Mouse (Mus musculus) liver, embryonic 13.5 days (tissue): ENCODE data around the gene Bmper. TPM values are rescaled to one million over a fixed set of nuclear protein-coding genes. Genes with fewer than 3 reads are reported as not detected.

Source experiments
- ATAC-seq: fragments of 200-750 bp; cut with Nextera tagmentation; 2 replicates; pipeline ENCODE4 v1.8.0; 2017; ENCODE audit warnings: low read depth, mild to moderate bottlenecking, moderate number of reproducible peaks, moderate library complexity
- DNase-seq: peaks from one replicate; pipeline ENCODE4 v3.0.0; 2022
- H3K27ac ChIP-seq: fragments of 300-500 bp; sonication (generic); 2 replicates; pipeline ENCODE4 v1.5.1; 2015; ENCODE audit warnings: moderate library complexity, mild to moderate bottlenecking, inconsistent platforms
- H3K27me3 ChIP-seq: fragments of 300-500 bp; sonication (generic); 2 replicates; pipeline ENCODE4 v1.6.1; 2015; ENCODE audit warnings: mild to moderate bottlenecking, inconsistent platforms
- H3K36me3 ChIP-seq: fragments of 300-500 bp; sonication (generic); 2 replicates; pipeline ENCODE4 v1.6.1; 2015; ENCODE audit warnings: mild to moderate bottlenecking, inconsistent platforms
- H3K4me1 ChIP-seq: fragments of 300-500 bp; sonication (generic); replicated peaks from 2 replicates; pipeline ENCODE4 v1.6.1; 2015; ENCODE audit warnings: inconsistent platforms
- H3K4me2 ChIP-seq: fragments of 300-500 bp; sonication (generic); 2 replicates; pipeline ENCODE4 v1.6.1; 2015; ENCODE audit warnings: inconsistent platforms, mild to moderate bottlenecking, moderate library complexity
- H3K4me3 ChIP-seq: fragments of 300-500 bp; sonication (generic); replicated peaks from 2 replicates; pipeline ENCODE4 v1.5.1; 2015; ENCODE audit warnings: mild to moderate bottlenecking, inconsistent platforms
- H3K9ac ChIP-seq: fragments of 300-500 bp; sonication (generic); 2 replicates; pipeline ENCODE4 v1.6.1; 2015; ENCODE audit warnings: mild to moderate bottlenecking, inconsistent platforms
- H3K9me3 ChIP-seq: fragments of 300-500 bp; sonication (generic); replicated peaks from 2 replicates; pipeline ENCODE4 v1.6.1; 2016; ENCODE audit warnings: inconsistent platforms
- WGBS: fragments of 180-500 bp; shearing (Covaris S2); methylation state at CpG from one replicate; pipeline ENCODE4 v1.1.7; 2015; ENCODE audit not compliant: insufficient replicate concordance; 5-methylcytosine and 5-hydroxymethylcytosine counted together
- polyA plus RNA-seq: library from polyadenylated mRNA; unstranded; fragments of >200 nt; fragmentation: Nextera tagmentation; extraction: Ambion mirVana; gene quantifications from 2 replicates; pipeline ENCODE4 v1.2.1, GENCODE M21; 2015

Gene Bmper
- polyA plus RNA-seq, 1 experiment from 2014 or later = 0.28 TPM

DNA sequence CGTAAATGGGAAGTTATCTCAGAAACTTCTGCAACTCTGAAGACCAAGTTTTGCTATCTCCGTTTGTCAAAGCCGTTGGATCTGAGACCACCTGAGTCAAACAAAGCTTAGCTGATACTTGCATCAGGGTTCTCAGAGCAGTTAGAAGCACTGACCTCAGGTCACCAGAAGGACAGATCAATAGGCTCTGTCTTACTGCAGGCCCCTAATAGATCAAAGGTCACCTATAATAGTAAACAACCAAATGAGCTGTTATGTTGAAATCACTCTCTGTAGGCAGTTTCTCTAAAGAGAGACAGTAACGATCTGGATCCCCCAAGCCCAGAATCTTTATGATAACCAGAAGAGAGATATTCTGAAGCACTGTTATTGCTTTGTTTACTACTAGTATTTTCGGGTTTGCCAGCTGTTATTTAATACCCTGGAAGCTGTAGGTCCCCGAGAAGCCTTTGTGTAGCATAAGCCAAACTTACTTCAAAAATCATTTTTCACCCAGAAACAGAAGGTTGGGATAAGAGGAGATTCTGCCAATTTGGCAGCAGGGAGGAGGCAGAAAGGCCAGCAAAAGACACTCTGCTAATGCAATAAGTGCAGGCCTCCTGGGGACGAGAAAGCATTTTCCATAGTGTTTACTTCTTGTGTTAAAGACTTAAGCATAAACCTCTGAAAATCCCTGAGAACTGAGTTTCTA lies 224.5 kb downstream of the Bmper start:
- peak; percentile 60 for ATAC-seq
- 55% methylated on average over 7 of the region's 7 CpGs for WGBS
- no peaks in the 10 kb centered on the region for H3K4me1 ChIP-seq

DNA sequence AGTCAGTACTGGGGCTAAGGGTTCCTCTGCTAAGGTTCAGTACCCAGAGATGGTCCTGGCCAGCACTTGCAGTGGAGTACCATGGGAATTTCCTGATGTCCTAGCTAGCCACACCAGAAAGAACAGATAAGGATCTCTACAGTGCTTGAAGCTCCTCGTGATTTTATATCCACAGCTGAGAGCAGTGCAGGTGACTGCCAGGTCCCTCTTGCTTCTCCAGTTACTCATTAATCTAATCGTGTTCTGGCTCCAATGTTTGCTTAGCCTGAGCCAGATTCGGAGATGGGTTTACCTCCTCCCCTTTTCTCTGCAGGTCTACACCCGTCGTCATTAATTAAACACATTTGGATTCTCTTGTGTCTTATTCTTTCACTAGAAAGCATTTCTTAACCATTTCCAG lies 230.4 kb downstream of the Bmper start:
- DNase-seq (no peak), ATAC-seq (peak; percentile 76)
- Histone ChIP-seq H3K4me1 (no peaks in the 10 kb centered on the region), H3K4me3 (no peak overlapping the region), H3K4me2 (no peak overlapping the region), H3K9me3 (no peaks in the 10 kb centered on the region), H3K27me3 (no peaks in the 10 kb centered on the region), H3K9ac (no peak overlapping the region), H3K27ac (no peak overlapping the region), H3K36me3 (no peaks in the 10 kb centered on the region)
- 42% methylated on average over 5 of the region's 5 CpGs for WGBS

More for the DNA sequence above, 224.5 kb downstream of the Bmper start:
- H3K27me3 ChIP-seq = no peaks in the 10 kb centered on the region
- H3K27ac ChIP-seq = peak overlapping the region; percentile 15; the same call in 1 of the 2 replicates
- H3K4me3 ChIP-seq = no peak overlapping the region
- H3K9ac ChIP-seq = no peak overlapping the region
- H3K9me3 ChIP-seq = no peaks in the 10 kb centered on the region
- DNase-seq = no peak
- no peaks in the 10 kb centered on the region for H3K36me3 ChIP-seq
- no peak overlapping the region for H3K4me2 ChIP-seq

DNA sequence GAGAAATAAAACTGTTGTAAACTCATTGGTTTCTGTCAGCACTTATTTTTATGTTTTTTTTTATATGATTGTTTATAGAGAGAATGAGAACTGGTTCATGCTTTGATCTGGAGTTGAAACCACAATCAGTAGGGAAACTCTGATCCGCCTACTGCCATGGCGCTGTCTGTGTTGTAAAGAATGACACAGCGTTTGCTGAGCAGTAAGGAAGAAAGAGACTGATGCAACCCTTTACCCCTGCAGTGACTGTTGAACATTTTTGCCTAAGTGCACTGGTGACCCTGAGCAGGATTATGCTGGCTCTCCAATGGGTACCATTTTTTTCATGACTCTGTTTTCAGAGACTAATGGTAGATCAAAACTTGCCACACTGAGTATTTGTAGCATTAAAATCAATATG lies 234.3 kb downstream of the Bmper start:
- H3K9ac ChIP-seq = no peak overlapping the region
- ATAC-seq = no peak
- H3K4me2 ChIP-seq = no peak overlapping the region
- WGBS = 29% methylated on average over 3 of the region's 3 CpGs
- no peak overlapping the region for H3K4me3 ChIP-seq
- no peaks in the 10 kb centered on the region for H3K36me3 ChIP-seq
- no peak overlapping the region for H3K27ac ChIP-seq
- no peaks in the 10 kb centered on the region for H3K9me3 ChIP-seq
- DNase-seq = no peak
- H3K27me3 ChIP-seq = no peaks in the 10 kb centered on the region
- no peaks in the 10 kb centered on the region for H3K4me1 ChIP-seq

DNA sequence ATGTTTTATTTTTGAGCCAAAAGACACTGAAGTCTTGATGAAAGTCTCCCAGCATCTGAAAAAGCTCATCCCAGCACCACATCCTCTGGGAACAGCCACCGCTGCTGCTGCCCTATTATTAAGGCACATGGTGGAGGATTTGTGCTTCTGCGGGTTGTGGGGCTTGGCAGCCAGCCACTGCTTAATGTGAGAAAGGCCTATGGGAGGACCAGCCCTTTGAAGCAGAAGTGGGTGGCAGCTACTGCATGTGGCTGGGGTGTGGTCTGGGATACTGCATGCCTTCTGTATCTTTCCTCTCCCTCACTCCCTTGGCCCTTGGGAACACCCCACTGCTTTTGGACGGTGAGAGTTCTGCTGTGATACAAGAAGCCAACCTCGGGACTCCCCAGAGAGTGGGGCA lies 237.8 kb downstream of the Bmper start:
- no peak for DNase-seq
- H3K4me3 ChIP-seq = no peak overlapping the region
- H3K9ac ChIP-seq = no peak overlapping the region
- no peaks in the 10 kb centered on the region for H3K36me3 ChIP-seq
- ATAC-seq = no peak
- WGBS = 60% methylated on average over 4 of the region's 4 CpGs
- H3K4me1 ChIP-seq = no peaks in the 10 kb centered on the region
- no peak overlapping the region for H3K27ac ChIP-seq
- H3K9me3 ChIP-seq = no peaks in the 10 kb centered on the region
- no peaks in the 10 kb centered on the region for H3K27me3 ChIP-seq
- H3K4me2 ChIP-seq = no peak overlapping the region

DNA sequence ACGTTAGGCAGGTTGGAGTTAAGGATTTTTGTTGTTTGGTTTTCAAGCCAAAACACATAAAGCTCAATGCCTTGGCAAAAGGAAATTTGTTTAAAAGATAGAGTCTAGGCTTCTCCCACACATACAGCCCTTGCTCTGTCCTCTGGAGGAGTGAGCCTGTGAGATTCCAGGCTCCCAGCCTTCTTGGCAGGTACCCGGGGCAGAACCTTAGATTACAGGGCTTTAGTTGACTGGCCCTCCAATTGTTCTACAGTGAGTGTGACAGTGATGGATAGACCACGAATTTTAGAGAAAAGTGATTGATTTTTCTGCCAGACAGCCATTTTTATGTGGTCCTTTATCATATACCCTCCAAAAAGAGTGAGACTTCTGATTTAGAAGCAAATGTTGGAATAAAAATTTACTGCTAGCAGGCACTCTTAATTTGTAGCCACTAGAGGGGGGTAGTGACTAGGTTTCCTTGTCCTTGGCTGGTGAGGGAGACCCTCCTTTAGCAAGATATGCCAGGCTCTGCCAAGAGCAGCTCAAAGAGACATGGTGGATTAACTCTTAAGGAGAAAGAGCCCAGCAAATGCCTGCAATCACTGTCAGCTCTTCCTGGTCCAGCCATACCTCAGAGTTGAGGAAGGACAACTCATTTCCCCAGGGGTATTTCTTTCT lies 240.2 kb downstream of the Bmper start:
- no peak overlapping the region for H3K9ac ChIP-seq
- H3K4me2 ChIP-seq = no peak overlapping the region
- H3K9me3 ChIP-seq = no peaks in the 10 kb centered on the region
- H3K27ac ChIP-seq = no peak overlapping the region
- no peaks in the 10 kb centered on the region for H3K36me3 ChIP-seq
- WGBS = 23% methylated on average over 3 of the region's 3 CpGs
- no peaks in the 10 kb centered on the region for H3K4me1 ChIP-seq
- no peak for DNase-seq
- H3K27me3 ChIP-seq = no peaks in the 10 kb centered on the region
- no peak overlapping the region for H3K4me3 ChIP-seq
- ATAC-seq = no peak

DNA sequence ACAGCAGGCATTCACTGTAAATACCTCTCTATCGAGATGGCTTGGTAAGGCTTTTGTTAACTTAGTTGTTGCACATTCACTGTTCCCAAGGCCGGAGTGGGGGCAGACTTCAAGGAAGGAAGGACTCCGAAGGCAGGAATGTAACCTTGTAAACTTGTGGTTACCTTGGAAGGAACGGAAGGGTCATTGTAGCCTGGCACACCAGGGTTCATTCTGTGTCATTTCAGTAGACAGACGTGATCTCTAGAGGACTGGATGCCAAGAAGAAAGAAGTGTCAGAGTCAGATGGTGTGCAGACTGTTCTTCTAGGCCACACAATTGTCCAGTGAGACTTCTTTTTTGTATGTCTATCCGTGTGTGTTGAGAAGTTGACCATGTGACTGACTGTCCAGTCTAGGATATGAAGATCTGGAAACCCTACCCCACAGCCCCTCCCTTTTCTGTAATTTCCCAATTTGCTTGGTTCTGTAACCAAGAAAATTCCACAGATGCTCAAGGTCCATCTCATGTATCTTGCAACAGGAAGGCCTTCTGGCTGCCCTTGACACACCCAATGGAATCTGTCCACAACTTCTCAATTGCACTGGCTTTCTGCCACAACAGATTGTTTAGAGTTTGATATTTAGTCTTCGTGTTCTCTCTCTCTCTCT lies 242.2 kb downstream of the Bmper start:
- no peak overlapping the region for H3K9ac ChIP-seq
- 54% methylated on average over 7 of the region's 7 CpGs for WGBS
- no peak for ATAC-seq
- no peak overlapping the region for H3K4me3 ChIP-seq
- no peak for DNase-seq
- no peaks in the 10 kb centered on the region for H3K9me3 ChIP-seq
- no peaks in the 10 kb centered on the region for H3K4me1 ChIP-seq
- H3K27ac ChIP-seq = no peak overlapping the region
- H3K4me2 ChIP-seq = no peak overlapping the region
- H3K27me3 ChIP-seq = no peaks in the 10 kb centered on the region
- H3K36me3 ChIP-seq = no peaks in the 10 kb centered on the region

DNA sequence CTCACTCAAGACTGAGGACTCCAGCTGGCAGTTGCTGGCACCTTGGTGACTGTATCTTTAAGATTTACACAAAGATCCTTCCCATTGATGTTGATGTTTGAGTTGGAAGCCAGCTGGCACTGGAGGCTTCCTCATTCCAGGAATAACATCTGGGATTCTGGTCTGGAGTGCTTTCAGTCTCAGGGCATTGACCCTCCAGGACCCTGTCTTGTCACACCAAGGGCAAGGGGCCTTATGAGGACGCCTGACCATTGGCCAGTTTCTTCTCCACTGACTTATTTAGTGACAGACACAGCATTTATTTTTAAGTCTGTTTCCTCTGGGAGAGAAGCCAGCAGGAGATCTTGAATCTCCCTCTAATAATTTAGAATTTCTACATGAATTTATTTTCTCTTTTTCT lies 247.0 kb downstream of the Bmper start:
- H3K4me2 ChIP-seq = no peak overlapping the region

DNA sequence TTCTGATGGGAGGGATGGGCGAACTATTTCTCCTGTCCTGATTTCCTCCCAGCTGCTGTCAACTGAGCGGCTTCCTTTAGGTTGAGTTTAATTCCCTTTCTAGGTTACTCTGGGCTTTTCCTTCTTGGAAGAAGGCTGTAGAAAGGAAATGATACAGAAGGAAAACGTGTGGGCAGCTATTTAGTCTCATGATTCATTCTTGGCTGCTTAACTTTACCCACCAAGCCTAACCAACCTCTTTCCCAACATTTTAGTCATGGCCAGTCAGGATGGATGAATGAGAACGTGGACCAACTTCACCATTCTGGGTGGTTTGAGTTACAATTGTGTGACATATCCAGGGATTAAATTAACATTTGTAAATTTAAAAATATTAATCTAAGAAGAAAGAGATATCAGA lies 263.0 kb downstream of the Bmper start:
- Histone ChIP-seq H3K4me3 (no peak overlapping the region), H3K9ac (no peak overlapping the region), H3K36me3 (no peaks in the 10 kb centered on the region), H3K4me1 (no peaks in the 10 kb centered on the region), H3K9me3 (no peaks in the 10 kb centered on the region), H3K4me2 (no peak overlapping the region), H3K27me3 (no peaks in the 10 kb centered on the region), H3K27ac (no peak overlapping the region)
- ATAC-seq = no peak
- WGBS = 40% methylated on average over 4 of the region's 4 CpGs
- no peak for DNase-seq

More for the DNA sequence above, 247.0 kb downstream of the Bmper start:
- Histone ChIP-seq H3K4me3 (no peak overlapping the region), H3K4me1 (no peaks in the 10 kb centered on the region), H3K36me3 (no peaks in the 10 kb centered on the region), H3K27ac (no peak overlapping the region), H3K27me3 (no peaks in the 10 kb centered on the region), H3K9ac (no peak overlapping the region), H3K9me3 (no peaks in the 10 kb centered on the region)
- no peak for ATAC-seq
- 23% methylated on average over 1 of the region's 1 CpGs for WGBS
- no peak for DNase-seq

DNA sequence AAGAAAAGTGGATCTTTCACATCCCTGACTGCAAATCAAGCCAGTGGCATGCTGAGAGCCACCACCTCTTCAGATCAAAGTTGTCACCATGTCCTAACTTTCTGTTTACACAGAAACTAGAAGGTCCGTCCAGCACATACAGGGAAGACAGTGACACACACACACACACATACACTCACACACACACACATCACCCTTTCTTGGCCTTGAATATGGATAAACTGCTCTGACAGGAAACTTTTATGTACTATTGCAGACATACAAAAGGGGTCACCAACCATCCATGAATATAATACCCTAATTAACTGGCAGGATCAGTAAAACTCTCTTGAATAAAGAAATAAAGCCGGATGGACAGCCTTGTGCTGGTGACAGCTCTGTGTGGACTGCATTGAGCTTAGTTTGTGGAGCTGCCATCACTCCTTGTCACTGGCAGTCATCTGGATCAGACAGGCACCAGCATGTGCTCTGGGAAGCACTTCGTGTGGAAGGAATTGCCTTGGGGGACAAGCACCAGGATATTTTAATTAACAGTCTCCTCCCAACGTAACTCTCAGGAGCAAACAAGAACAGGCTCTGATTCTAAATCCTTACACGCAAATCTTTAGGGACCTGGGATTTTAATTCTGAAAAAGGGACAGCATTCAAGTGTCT lies 264.0 kb downstream of the Bmper start:
- H3K4me1 ChIP-seq = no peaks in the 10 kb centered on the region
- no peak overlapping the region for H3K4me2 ChIP-seq
- H3K27ac ChIP-seq = no peak overlapping the region
- no peaks in the 10 kb centered on the region for H3K27me3 ChIP-seq
- WGBS = 54% methylated on average over 5 of the region's 5 CpGs
- ATAC-seq = no peak
- no peak for DNase-seq
- H3K4me3 ChIP-seq = no peak overlapping the region
- H3K9ac ChIP-seq = no peak overlapping the region
- no peaks in the 10 kb centered on the region for H3K36me3 ChIP-seq
- no peaks in the 10 kb centered on the region for H3K9me3 ChIP-seq

DNA sequence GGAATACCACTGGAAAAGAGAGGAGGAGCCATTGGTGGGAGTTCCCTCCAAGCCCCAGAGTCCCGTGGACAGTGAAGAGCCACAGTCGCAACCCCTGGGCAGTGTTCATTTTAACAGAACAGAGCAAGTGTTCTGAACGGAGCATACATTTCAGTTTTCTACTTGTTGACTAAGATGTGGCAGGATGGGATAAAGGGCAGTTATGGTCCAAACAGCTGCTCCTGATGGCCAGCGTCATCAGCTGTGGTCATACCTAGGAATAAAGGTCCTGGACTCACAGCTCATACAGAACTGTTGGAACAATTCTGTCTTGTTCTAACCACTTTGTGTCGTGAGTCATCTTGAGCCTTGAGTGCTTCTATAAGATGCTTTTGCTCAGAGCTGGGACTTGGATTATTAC lies 265.4 kb downstream of the Bmper start:
- DNase-seq (no peak), ATAC-seq (no peak)
- Histone ChIP-seq H3K4me2 (no peak overlapping the region), H3K36me3 (no peaks in the 10 kb centered on the region), H3K4me1 (no peaks in the 10 kb centered on the region), H3K9ac (no peak overlapping the region), H3K9me3 (no peaks in the 10 kb centered on the region), H3K27ac (no peak overlapping the region), H3K27me3 (no peaks in the 10 kb centered on the region), H3K4me3 (no peak overlapping the region)
- 69% methylated on average over 5 of the region's 5 CpGs for WGBS

DNA sequence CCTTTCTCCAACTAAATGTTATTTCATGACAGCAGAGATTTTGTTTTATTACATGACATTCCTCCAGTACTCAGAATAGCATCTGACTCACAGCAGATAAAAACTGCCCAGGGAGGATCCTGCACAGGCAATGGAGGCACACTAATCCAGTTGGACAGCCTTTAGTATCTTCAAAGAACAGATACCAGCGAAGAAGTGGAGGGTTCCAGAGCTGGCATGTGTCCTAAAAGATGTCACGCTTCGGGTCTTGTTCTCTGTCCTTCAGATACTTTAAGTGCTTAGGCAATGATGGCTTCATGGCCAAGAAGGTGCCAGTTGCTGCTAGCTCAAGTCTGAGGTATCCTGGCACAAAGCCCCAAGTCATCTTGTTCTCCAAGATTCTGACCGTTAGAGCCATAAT lies 272.5 kb downstream of the Bmper start:
- Histone ChIP-seq H3K9me3 (no peaks in the 10 kb centered on the region), H3K4me3 (no peak overlapping the region), H3K4me2 (no peak overlapping the region), H3K36me3 (no peaks in the 10 kb centered on the region), H3K27ac (no peak overlapping the region), H3K9ac (no peak overlapping the region), H3K4me1 (no peaks in the 10 kb centered on the region), H3K27me3 (no peaks in the 10 kb centered on the region)
- DNase-seq (no peak), ATAC-seq (no peak)
- WGBS = 74% methylated on average over 4 of the region's 4 CpGs
